In genomic region chr6:138950888-138951287, GRCm38 (mm10) we compare ENCODE assay signal across 31 mouse cellular contexts.
A peak's percentile ranks its signal among the peaks of the same experiment; 100 is the strongest.
DNase-seq lines count a peak whose midpoint lies in the region; ATAC-seq and TF ChIP-seq lines count a peak whose summit lies in the region.
"Had no signal": no experiment of that assay in that cellular context is flagged by ENCODE, and none has a peak within 500 bp of the region (broad histone marks: within the 10 kb centered on the region; RNA-seq: fewer than 3 reads in every experiment).

No protein-coding gene starts in this region.

- no peak overlapping the region for H3K4me3 ChIP-seq in forebrain, postnatal 0 days (ENCODE audit: low read depth, low read length)
- no peak overlapping the region for H3K4me3 ChIP-seq in forebrain, embryonic 13.5 days
- H3K4me3 ChIP-seq in layer of hippocampus, adult 2 months, result no peak overlapping the region
- H3K4me3 ChIP-seq in thymus, adult 2 months (ENCODE audit: control insufficient read depth, insufficient read depth, low read length), result no peak overlapping the region
- H3K4me3 ChIP-seq: embryonic facial prominence, embryonic 10.5 days; embryonic facial prominence, embryonic 15.5 days; forebrain, embryonic 12.5 days; heart, embryonic 10.5 days; heart, embryonic 15.5 days; left cerebral cortex, adult 2 months; liver, embryonic 12.5 days; myocyte; neural tube, embryonic 12.5 days had no signal

- WGBS in forebrain, postnatal 0 days, result 71% methylated on average over 3 of the region's 3 CpGs
- WGBS in forebrain, embryonic 13.5 days, result 97% methylated on average over 3 of the region's 3 CpGs
- WGBS in thymus, adult 2 months, result 95% methylated on average over 3 of the region's 3 CpGs

- H3K9me3 ChIP-seq in forebrain, postnatal 0 days (ENCODE audit: low read length), result no peaks in the 10 kb centered on the region
- no peaks in the 10 kb centered on the region for H3K9me3 ChIP-seq in forebrain, embryonic 13.5 days (replicated peaks)
- H3K9me3 ChIP-seq: embryonic facial prominence, embryonic 10.5 days; embryonic facial prominence, embryonic 15.5 days; forebrain, embryonic 12.5 days; heart, embryonic 10.5 days; heart, embryonic 15.5 days; neural tube, embryonic 12.5 days had no signal

- DNase-seq in forebrain, postnatal 0 days, result peak; percentile 3
- DNase-seq in brain, adult 2 months (ENCODE audit: low read depth, low spot score), result peak; percentile 43
- peak; percentile 23 to 50 for DNase-seq in layer of hippocampus, adult 2 months (ENCODE audit: low spot score in 2 of 2)
- DNase-seq in layer of hippocampus, postnatal 36 days, result peak; percentile 23 to 35
- DNase-seq in thymus, adult 2 months, result no peak
- DNase-seq in cerebellum, adult 11 months, result no peak
- DNase-seq: adrenal gland, postnatal 10 days; cerebellum, adult 18-20 months; gastrocnemius, postnatal 25 days; heart, adult 11 months; kidney, adult 2 months; kidney, postnatal 4 days; left cerebral cortex, postnatal 4 days; liver, postnatal 0 days; lung, postnatal 36 days; thymus, postnatal 14 days had no signal

- H3K36me3 ChIP-seq in forebrain, postnatal 0 days (ENCODE audit: insufficient read depth), result no peaks in the 10 kb centered on the region
- no peaks in the 10 kb centered on the region for H3K36me3 ChIP-seq in forebrain, embryonic 13.5 days (ENCODE audit: poor library complexity, severe bottlenecking)
- H3K36me3 ChIP-seq in thymus, adult 2 months (ENCODE audit: control insufficient read depth, insufficient read depth, low read length), result no peaks in the 10 kb centered on the region
- H3K36me3 ChIP-seq: embryonic facial prominence, embryonic 10.5 days; embryonic facial prominence, embryonic 15.5 days; forebrain, embryonic 12.5 days; G1E; heart, embryonic 10.5 days; heart, embryonic 15.5 days; liver, embryonic 12.5 days; neural tube, embryonic 12.5 days had no signal

- no peaks in the 10 kb centered on the region for H3K4me1 ChIP-seq in forebrain, postnatal 0 days (ENCODE audit: insufficient read depth)
- no peaks in the 10 kb centered on the region for H3K4me1 ChIP-seq in forebrain, embryonic 13.5 days
- H3K4me1 ChIP-seq in thymus, adult 2 months (replicated peaks; ENCODE audit: control insufficient read depth, insufficient read depth, low read length), result no peaks in the 10 kb centered on the region
- H3K4me1 ChIP-seq: embryonic facial prominence, embryonic 10.5 days; embryonic facial prominence, embryonic 15.5 days; forebrain, embryonic 12.5 days; heart, embryonic 10.5 days; heart, embryonic 15.5 days; liver, embryonic 12.5 days; neural tube, embryonic 12.5 days had no signal

- H3K27ac ChIP-seq in forebrain, postnatal 0 days (ENCODE audit: low read depth, low read length), result no peak overlapping the region
- H3K27ac ChIP-seq in forebrain, embryonic 13.5 days, result no peak overlapping the region
- H3K27ac ChIP-seq in layer of hippocampus, adult 2 months, result peak overlapping the region; percentile 80
- H3K27ac ChIP-seq in thymus, adult 2 months (ENCODE audit: control insufficient read depth, insufficient read depth, low read length), result no peak overlapping the region
- H3K27ac ChIP-seq: embryonic facial prominence, embryonic 10.5 days; embryonic facial prominence, embryonic 15.5 days; forebrain, embryonic 12.5 days; heart, embryonic 10.5 days; heart, embryonic 15.5 days; kidney, postnatal 0 days; left cerebral cortex, adult 2 months; liver, embryonic 12.5 days; neural tube, embryonic 12.5 days had no signal

- no peak overlapping the region for H3K9ac ChIP-seq in forebrain, postnatal 0 days
- no peak overlapping the region for H3K9ac ChIP-seq in forebrain, embryonic 13.5 days
- H3K9ac ChIP-seq: embryonic facial prominence, embryonic 15.5 days; forebrain, embryonic 12.5 days; heart, embryonic 15.5 days; liver, embryonic 12.5 days; liver, postnatal 0 days; neural tube, embryonic 12.5 days had no signal

- H3K27me3 ChIP-seq in forebrain, postnatal 0 days (ENCODE audit: insufficient read depth, low read length), result no peaks in the 10 kb centered on the region
- H3K27me3 ChIP-seq in forebrain, embryonic 13.5 days, result no peaks in the 10 kb centered on the region
- H3K27me3 ChIP-seq in thymus, adult 2 months (ENCODE audit: control insufficient read depth, insufficient read depth, low read length), result no peaks in the 10 kb centered on the region
- H3K27me3 ChIP-seq: embryonic facial prominence, embryonic 15.5 days; forebrain, embryonic 12.5 days; heart, embryonic 15.5 days; liver, embryonic 12.5 days; neural tube, embryonic 12.5 days had no signal

- H3K4me2 ChIP-seq in forebrain, postnatal 0 days (ENCODE audit: low read depth), result no peak overlapping the region
- no peak overlapping the region for H3K4me2 ChIP-seq in forebrain, embryonic 13.5 days
- H3K4me2 ChIP-seq: embryonic facial prominence, embryonic 15.5 days; forebrain, embryonic 12.5 days; heart, embryonic 15.5 days; liver, embryonic 12.5 days; midbrain, embryonic 11.5 days; neural tube, embryonic 12.5 days had no signal

- no peak for TF ChIP-seq POLR2A in thymus, adult 2 months (IDR thresholded peaks at IDR 0.05; ENCODE audit: control insufficient read depth, extremely low read depth, insufficient read depth, low read length, poor library complexity)

- no peak for ATAC-seq in forebrain, postnatal 0 days
- no peak for ATAC-seq in forebrain, embryonic 13.5 days
- ATAC-seq: hindbrain, embryonic 16.5 days; liver, embryonic 12.5 days; liver, postnatal 0 days; midbrain, embryonic 16.5 days had no signal

- TF ChIP-seq CTCF in forebrain, postnatal 0 days (IDR thresholded peaks at IDR 0.05; ENCODE audit: low read depth), result no peak
- TF ChIP-seq CTCF in layer of hippocampus, adult 2 months (conservative IDR thresholded peaks at IDR 0.05), result no peak
- TF ChIP-seq CTCF in thymus, adult 2 months (IDR thresholded peaks at IDR 0.05; ENCODE audit: borderline replicate concordance, control insufficient read depth, extremely low read depth, insufficient read depth, low read length, poor library complexity), result no peak

Comparison
In these comparisons a context has a peak if more than half of its experiments do, and no peak if none do; other contexts are left out.
1. DNase-seq: peak in forebrain, postnatal 0 days (single experiment), brain, adult 2 months (single experiment), layer of hippocampus, adult 2 months (2 of 2) and layer of hippocampus, postnatal 36 days (2 of 2); none in thymus, adult 2 months (single experiment) and cerebellum, adult 11 months (single experiment).